Mouse (Mus musculus): ENCODE measurements around the gene Thnsl1.

GRCm38 (mm10) chr2:21167916-21168315 is 37.6 kb upstream of the Thnsl1 start:
- TF ChIP-seq EP300 (optimal IDR thresholded peaks at IDR 0.05) (no peak), CTCF (IDR thresholded peaks at IDR 0.05; ENCODE audit: low read depth) (no peak)

All from stomach, postnatal 0 days (tissue).